Mouse (Mus musculus) thymus, postnatal 25 days (tissue): ENCODE results near the gene Senp1.

ENCODE experiments used
- DNase-seq: peaks from one replicate; pipeline ENCODE4 v3.0.0; 2022

Gene Senp1

DNA sequence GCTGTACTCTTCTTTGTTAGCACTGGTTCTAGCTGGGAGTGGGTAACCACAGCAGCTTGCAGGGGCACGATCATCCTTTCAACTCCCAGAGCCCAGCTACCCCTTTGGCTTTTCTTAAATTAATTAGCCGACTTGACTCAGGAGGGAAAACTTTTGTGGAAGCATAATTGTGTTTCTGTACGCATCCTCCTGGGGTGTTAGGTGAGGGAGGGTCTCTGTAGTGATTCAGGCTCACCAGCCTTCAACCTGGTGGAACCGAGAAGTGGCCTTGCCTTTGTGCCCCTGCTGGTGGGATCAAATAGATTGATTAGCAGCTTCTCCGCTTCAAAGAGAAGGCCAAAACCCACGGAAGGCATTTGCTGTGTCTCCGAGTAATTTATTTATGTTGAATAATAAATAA is 93.6 kb downstream of the Senp1 start:
- no peak for DNase-seq

DNA sequence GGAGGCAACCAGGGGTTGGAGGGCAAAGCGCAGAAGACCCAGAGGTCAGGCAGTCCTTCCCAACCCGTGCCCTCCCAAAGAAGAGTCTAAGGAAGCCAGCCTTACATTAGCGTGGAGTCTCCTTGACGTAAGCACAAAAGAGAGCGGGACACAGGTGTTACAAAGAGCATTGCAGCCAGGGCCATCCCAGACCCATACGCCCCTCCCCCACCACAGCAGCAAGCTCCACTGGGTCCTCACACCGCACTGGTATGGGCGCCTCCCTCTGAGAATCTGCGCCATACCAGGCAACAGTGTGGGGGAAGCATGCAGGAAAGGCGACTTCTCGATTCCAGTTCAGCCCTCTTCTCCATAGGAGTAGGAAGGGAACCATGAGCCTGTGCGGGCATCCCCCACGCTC is 94.0 kb downstream of the Senp1 start:
- DNase-seq: no peak

DNA sequence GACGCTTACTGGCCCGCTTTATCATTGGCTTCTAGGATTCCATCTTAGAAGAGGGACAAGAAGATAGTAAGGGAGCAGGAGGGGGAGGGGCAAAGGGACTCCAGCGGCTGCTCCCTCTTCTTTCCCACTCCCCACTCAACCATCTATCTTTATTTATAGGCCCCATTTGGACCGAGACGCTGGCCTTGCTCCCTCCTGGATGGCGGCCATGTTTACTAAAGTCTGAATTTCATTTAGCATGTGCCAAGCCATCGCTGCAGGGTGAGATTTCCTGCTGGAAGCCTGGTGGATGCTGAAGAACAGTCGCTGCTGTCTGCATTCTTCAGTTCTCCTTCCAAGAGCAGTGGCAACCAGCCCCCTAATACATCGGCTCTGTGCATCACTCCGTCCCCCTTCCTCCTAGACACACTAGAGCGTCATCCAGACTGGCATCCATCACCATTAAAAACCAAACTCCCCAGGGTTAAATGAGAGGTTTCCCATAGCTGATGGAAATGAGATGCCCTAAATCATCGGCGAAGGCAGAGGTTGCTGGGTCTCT is 96.8 kb downstream of the Senp1 start:
- DNase-seq: no peak

DNA sequence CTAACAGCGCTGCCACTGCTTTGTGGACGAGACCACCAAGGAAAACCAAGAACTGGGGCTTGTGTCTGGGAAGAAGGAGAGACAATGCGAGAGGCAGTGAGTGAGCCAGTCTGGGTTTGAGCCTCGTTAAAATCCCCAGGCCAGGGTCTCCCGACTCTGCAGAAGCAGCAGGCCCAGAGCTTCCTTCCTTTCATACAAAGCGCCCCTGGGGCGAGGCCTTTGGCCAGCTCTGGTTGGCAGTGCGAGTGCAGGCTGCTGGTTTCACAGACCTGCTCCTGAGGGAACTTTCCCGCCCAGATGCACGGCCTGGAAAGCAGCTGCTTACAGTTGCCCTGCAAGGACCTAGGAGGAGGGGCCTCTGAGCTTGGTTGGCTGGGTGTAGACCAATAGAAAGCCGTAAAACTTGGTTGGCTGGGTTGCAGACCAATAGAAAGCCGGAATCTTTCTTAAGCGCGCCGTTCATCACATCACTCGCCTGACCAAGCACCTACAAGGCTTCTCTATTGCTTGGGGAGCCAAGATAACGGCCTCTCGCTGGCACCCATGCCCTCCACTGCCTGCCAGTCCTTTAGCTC is 100.7 kb downstream of the Senp1 start:
- peak; percentile 71 for DNase-seq

DNA sequence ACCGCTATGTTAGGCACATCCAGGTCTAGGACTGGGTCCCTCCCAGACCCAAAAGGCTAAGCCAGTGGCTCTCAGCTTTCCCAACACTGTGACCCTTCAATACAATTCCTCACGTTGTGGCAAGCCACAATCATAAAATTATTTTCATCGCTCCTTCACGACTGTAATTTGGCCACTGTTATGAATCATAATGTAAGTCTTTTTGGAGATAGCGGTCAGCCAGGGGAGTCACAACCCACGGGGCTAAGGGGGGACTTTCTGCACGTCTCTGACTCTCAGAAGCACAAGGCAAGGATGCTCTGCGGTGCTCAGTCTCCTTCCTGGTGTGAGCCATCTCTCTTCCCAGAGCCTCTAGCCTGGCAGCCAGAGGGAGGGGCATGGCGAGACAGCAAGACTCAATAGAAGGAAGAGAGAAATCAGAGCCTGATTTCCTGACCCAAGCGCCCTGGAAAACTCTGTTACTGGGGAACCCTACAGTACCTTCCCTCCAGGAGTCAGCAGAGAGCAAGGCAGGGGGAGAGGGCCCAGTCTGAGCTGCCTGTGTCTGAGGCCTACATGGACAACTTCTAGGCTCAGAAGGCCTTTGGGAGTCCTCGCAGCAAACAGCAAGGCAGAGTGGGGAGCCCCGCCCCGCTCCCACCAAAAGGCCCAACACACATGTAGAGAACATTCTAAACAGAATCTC is 101.4 kb downstream of the Senp1 start:
- no peak for DNase-seq

DNA sequence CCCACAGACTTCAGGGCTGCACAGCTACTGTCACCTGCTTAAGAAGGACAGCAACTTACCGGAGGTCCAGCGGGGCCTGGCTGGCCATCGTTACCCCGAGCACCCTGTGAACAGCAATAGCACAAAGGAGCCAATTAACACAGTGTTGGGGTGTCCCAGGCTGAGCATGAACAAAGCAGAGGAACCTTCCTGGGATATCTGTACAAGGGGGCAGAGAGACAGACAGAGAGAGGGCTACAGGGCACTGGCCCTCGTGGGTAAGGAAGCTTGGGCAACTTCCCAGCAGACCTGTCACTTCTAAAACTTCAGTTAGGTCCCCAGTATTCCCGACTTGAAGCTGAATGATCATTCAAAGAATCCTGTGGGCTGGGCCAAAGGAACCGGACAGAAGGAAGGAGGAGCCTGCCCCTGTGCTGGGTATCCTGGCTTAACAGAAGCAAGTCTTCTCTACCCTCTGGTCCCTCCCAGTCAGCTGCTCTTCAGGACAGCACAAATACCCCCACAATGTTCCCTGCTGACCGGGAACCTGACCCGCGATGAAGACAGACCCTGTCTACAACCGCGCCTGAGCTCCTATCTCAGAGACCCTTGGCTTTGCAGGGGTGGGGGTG is 102.2 kb downstream of the Senp1 start:
- no peak for DNase-seq

DNA sequence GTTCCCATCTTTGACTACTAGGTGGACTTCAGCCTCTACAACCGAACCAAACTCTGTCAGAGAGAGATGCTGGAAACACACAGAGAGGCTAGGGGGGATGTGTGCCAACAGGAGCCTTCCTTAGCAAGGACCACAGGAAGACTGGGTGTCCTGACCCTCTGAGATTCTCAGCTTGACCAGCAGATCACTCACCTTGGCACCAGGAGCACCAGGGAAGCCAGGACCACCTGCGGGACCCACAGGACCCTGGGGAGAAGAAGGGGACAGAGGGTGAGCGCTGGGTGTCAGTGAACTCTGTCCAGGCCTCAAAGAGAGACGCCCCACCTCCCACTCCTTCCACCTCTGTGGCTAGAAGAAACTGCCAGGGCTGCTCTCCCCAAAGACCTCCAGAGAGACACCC is 102.8 kb downstream of the Senp1 start:
- no peak for DNase-seq

DNA sequence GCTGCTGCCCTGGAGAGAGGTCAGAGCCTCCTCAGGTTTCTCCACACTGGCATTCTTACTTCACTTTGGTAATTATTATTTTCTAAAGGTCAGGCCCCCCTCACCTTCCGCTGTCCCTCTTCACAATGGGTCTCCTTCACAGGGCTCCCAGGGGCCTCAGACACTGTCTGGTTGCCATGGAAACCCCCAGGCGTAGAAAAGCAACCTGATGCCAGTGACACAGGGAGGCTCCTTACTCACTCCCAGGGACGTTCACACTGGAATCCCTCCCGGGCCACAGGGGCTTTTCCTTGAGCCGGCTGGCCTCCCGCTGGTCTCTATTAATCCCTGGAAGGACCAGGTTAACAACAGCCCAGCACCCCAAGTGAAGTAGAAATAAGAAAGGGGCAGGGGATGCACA is 103.4 kb downstream of the Senp1 start:
- DNase-seq: no peak

DNA sequence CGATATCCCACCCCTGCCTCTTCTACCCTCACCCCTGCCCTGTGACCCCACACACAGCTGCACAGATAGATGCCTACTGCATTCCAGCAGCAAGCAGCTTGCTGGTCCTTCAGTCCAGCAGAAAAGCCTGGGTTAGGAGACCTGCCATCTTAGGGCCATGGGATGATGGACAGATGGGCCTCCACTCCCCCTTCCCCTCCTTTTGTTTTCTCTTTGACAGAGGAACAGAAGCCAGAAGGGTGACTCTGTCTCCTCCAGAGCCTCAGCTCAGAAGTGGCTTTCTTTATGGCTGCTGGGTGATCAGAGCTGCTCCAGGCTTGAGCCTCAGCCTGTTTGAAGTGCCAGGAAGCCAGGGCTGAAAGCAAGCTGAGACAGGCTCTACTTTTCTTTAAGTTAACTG is 104.0 kb downstream of the Senp1 start:
- DNase-seq: no peak
